Mouse (Mus musculus) heart, adult 2 months (tissue): ENCODE data around the gene Lmbrd1. TPM values are rescaled to one million over a fixed set of nuclear protein-coding genes. Genes with fewer than 3 reads are reported as not detected.

ENCODE experiments used
- DNase-seq, 2 experiments: peaks; one replicate each; pipeline ENCODE4 v3.0.0; 2021
- H3K27ac ChIP-seq: fragments of 200-600 bp; 2 replicates; pipeline ENCODE4 v1.8.1; 2022
- H3K27me3 ChIP-seq: fragments of 200-500 bp; 2 replicates; pipeline ENCODE4 v1.6.1; 2012; ENCODE audit warnings: mild to moderate bottlenecking, low read length, inconsistent platforms, mixed read lengths; ENCODE audit not compliant: control insufficient read depth, insufficient read depth
- H3K36me3 ChIP-seq: fragments of 200-500 bp; 2 replicates; pipeline ENCODE4 v1.6.1; 2012; ENCODE audit warnings: low read length, inconsistent platforms; ENCODE audit not compliant: control insufficient read depth, insufficient read depth
- H3K4me1 ChIP-seq: fragments of 200-500 bp; 2 replicates; pipeline ENCODE4 v1.6.1; 2011; ENCODE audit warnings: low read length; ENCODE audit not compliant: control insufficient read depth, insufficient read depth
- H3K4me3 ChIP-seq: fragments of 200-600 bp; 2 replicates; pipeline ENCODE4 v1.8.1; 2022
- H3K79me2 ChIP-seq: fragments of 200-500 bp; replicated peaks from 2 replicates; pipeline ENCODE4 v1.6.1; 2012; ENCODE audit warnings: mild to moderate bottlenecking, inconsistent platforms, low read length, moderate library complexity, mixed read lengths; ENCODE audit not compliant: control insufficient read depth, insufficient read depth
- H3K9ac ChIP-seq: fragments of 200-500 bp; 2 replicates; pipeline ENCODE4 v1.6.1; 2012; ENCODE audit warnings: low read depth, mild to moderate bottlenecking, control low read depth, inconsistent platforms, low read length, mixed read lengths
- CTCF ChIP-seq: fragments of 200-600 bp; IDR thresholded peaks from 2 replicates; pipeline ENCODE4 v1.8.1; 2022; ENCODE audit warnings: antibody characterized with exemption, mild to moderate bottlenecking, moderate library complexity
- EP300 ChIP-seq: fragments of 200-500 bp; IDR thresholded peaks from 2 replicates; pipeline ENCODE4 v1.6.1; 2011; ENCODE audit warnings: low read depth, low read length, control low read depth; ENCODE audit not compliant: insufficient read depth
- POLR2A ChIP-seq: fragments of 200-500 bp; IDR thresholded peaks from 2 replicates; pipeline ENCODE4 v1.6.1; 2011; ENCODE audit warnings: mild to moderate bottlenecking, low read depth, low read length, control low read depth; ENCODE audit not compliant: insufficient read depth
- whole genome bisulfite sequencing: fragments of 180-500 bp; shearing (Covaris S2); methylation state at CpG from one replicate; pipeline ENCODE4 v1.1.7; 2018; 5-methylcytosine and 5-hydroxymethylcytosine counted together
- intact Hi-C: fragments of 180-260 bp; cut with DNase I; formaldehyde crosslinking; loops from one replicate; pipeline ENCODE4 v1.15.1; 2025
- polyA plus RNA-seq: library from polyadenylated mRNA; depleted of rRNA; stranded (reverse); fragments of >200 nt; gene quantifications from 2 replicates; pipeline ENCODE4 v1.2.3, GENCODE M21; 2012
- total RNA-seq, 2 experiments: library from RNA; stranded (reverse); gene quantifications; 2 replicates each; pipeline ENCODE4 v1.2.3; 2021

The Lmbrd1 gene
- total and polyA plus RNA-seq, 3 experiments, result 26.0 to 49.0 (median 39.7) TPM

DNA sequence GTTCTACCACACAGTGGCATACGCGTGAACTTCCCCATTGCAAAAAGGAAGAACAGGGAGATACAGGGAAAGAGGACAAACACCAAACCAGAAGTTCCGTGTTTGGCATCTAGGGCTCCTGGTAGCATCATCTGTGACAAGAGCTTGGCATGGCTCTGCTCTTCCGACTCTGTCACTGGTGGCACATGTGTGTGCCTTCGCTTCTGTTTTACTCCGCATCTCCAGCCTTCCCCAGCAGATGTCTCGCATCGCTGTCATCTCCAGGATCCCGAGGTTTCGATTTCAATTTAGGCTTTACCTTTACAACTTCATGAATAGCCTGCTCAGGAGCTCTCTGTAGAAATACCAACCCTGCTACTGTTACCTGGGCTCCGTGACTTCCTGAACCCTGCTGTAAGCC, 51.4 kb downstream of the Lmbrd1 start:
- Histone ChIP-seq H3K4me1 (no peaks in the 10 kb centered on the region), H3K79me2 (no peaks in the 10 kb centered on the region), H3K27me3 (no peaks in the 10 kb centered on the region), H3K27ac (no peak overlapping the region), H3K4me3 (no peak overlapping the region), H3K9ac (no peak overlapping the region), H3K36me3 (no peaks in the 10 kb centered on the region; the same call in 1 of the 2 replicates)
- no peak for DNase-seq
- WGBS, result 94% methylated on average over 11 of the region's 11 CpGs
- no peak for TF ChIP-seq POLR2A
- TF ChIP-seq EP300, result no peak
- no peak for TF ChIP-seq CTCF
- intact Hi-C loops, result no loop called here

DNA sequence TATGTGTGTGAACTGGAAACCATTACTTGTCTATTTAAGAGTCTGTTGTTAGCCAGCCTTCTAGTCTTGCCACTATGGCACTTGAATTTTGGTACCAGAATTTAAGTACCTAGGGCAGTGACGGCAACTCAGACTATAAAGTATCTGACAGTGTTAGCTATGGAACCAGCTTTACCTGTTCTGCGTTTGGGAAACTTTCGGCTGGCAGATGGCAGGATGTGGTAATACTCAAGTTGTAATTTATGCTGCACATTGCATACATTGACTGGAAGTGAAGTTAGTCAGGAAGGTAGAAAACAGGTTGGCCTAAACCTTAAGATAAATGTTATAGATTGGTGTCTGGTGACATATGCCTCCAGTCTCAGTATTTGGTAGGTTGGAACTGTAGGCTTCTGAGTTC, 53.9 kb downstream of the Lmbrd1 start:
- H3K79me2 ChIP-seq, result no peaks in the 10 kb centered on the region
- H3K36me3 ChIP-seq, result no peaks in the 10 kb centered on the region; the same call in 1 of the 2 replicates
- H3K4me1 ChIP-seq, result no peaks in the 10 kb centered on the region
- no peak for DNase-seq
- H3K4me3 ChIP-seq, result no peak overlapping the region
- H3K9ac ChIP-seq, result no peak overlapping the region
- WGBS, result 98% methylated on average over 3 of the region's 3 CpGs
- intact Hi-C loops, result no loop called here
- TF ChIP-seq POLR2A (no peak), EP300 (no peak), CTCF (no peak)
- H3K27ac ChIP-seq, result no peak overlapping the region
- no peaks in the 10 kb centered on the region for H3K27me3 ChIP-seq

DNA sequence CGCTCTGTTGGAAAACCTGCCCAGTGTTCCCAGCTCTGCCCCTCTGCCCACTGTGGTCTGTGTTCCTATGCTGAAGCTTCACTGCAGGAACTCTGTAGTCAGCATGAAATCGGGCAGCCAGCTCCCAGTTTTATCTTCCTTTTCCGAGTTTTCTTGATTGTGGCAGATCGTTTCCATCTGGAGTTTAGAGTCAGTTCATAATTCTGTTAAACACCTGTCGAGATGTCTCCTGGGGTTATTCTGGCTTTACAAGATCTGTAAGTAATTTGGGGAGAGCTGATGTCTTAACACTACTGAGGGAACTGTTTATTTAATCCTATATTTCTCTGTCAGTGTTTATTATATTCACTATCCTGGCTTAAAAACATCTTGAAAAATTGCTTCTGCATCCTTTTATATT, 56.4 kb downstream of the Lmbrd1 start:
- intact Hi-C loops, result no loop called here

DNA sequence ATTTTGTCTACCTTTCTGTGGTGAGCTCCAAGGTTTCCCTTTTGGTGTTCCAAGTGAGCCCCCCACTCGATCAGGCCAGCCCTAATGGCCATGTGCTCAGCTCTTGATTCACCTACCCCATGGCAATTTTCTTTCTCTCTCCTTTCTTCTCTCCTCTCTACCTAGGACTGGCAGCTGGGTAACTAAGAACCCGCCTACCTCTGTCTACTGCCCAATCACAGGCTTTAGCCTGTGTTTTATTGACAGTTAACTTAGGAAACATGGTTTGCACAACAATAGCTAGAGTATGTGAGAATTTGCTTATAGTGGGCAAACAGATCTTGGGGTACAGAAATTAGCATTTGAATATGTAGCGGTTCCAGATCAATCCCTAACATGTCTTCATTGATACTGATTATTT, 62.5 kb downstream of the Lmbrd1 start:
- WGBS, result 91% methylated on average over 3 of the region's 3 CpGs
- TF ChIP-seq POLR2A, result no peak
- no peak for TF ChIP-seq EP300
- no peak for TF ChIP-seq CTCF

More for the DNA sequence above, 56.4 kb downstream of the Lmbrd1 start:
- H3K27ac ChIP-seq, result no peak overlapping the region
- no peaks in the 10 kb centered on the region for H3K27me3 ChIP-seq
- no peak for TF ChIP-seq POLR2A
- no peaks in the 10 kb centered on the region; the same call in 1 of the 2 replicates for H3K36me3 ChIP-seq
- DNase-seq, result no peak
- no peaks in the 10 kb centered on the region for H3K4me1 ChIP-seq
- H3K4me3 ChIP-seq, result no peak overlapping the region
- no peak overlapping the region for H3K9ac ChIP-seq
- H3K79me2 ChIP-seq, result no peaks in the 10 kb centered on the region
- WGBS, result 62% methylated on average over 5 of the region's 5 CpGs

DNA sequence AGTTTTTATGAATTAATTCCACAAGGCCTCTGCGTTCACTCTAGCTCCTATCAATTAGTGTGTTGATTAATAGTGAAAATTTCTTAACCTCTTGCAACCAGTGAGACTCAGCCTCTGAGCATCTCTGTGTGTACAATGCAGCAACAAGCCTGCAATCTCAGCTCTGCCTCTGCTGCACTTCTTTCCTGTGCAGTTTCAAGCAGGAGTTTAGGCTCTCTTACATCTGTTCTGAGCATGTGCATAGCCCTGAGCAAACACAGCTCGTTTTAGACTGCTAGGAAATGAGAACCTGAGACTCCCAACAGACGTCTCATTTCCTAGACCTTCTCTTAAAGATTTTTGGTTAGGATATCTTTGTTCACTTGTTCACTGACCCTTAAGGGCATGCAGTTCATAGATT, 63.1 kb downstream of the Lmbrd1 start:
- Histone ChIP-seq H3K27me3 (no peaks in the 10 kb centered on the region), H3K4me1 (no peaks in the 10 kb centered on the region), H3K79me2 (no peaks in the 10 kb centered on the region), H3K4me3 (no peak overlapping the region), H3K27ac (no peak overlapping the region), H3K36me3 (no peaks in the 10 kb centered on the region), H3K9ac (no peak overlapping the region)
- WGBS, result 58% methylated on average over 3 of the region's 3 CpGs
- no peak for TF ChIP-seq POLR2A
- no peak for TF ChIP-seq EP300
- TF ChIP-seq CTCF, result no peak
- no peak for DNase-seq
- intact Hi-C loops, result no loop called here

More for the DNA sequence above, 62.5 kb downstream of the Lmbrd1 start:
- Histone ChIP-seq H3K79me2 (no peaks in the 10 kb centered on the region), H3K27me3 (no peaks in the 10 kb centered on the region), H3K4me3 (no peak overlapping the region), H3K27ac (no peak overlapping the region), H3K4me1 (no peaks in the 10 kb centered on the region), H3K9ac (no peak overlapping the region), H3K36me3 (no peaks in the 10 kb centered on the region)
- intact Hi-C loops, result no loop called here
- DNase-seq, result no peak

DNA sequence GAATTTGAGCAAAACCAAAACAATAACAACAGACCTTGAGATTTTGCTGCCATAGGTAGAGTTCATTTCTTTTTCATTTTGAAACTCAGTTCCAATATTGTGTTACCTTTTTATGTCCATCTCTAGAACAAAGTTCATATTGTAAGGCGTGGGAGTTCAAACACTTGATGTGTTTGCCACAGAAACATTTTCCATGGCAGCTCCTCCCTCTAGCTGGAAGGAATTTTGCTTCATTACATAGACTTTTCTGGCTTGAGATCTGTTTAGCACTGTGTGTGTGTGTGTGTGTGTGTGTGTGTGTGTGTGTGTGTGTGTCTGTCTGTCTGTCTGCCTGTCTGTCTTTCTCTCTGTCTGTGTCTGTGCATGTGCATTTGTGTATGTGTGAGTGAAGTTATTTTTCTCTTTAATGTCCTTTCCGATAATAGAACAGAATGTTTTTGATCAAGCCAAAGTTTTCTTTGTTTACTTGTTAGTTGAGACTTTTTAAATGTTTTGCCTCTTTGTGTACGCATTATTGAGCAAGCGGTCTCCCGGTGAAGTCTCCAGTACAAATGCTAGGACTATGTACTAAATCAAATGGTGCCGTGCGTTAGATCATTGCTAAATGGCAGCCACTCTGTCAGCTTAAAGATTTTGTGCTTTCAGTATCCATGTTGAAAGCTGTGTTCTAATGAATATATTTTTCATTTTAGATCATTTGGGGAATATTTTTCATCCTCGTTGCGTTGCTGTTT, 64.9 kb downstream of the Lmbrd1 start:
- intact Hi-C loops, result no loop called here
- WGBS, result 96% methylated on average over 9 of the region's 9 CpGs
- no peak for DNase-seq

More for the DNA sequence above, 64.9 kb downstream of the Lmbrd1 start:
- Histone ChIP-seq H3K9ac (no peak overlapping the region), H3K79me2 (no peaks in the 10 kb centered on the region), H3K4me1 (no peaks in the 10 kb centered on the region), H3K27me3 (no peaks in the 10 kb centered on the region), H3K4me3 (no peak overlapping the region), H3K27ac (no peak overlapping the region), H3K36me3 (no peaks in the 10 kb centered on the region; the same call in 1 of the 2 replicates)
- TF ChIP-seq EP300 (no peak), CTCF (no peak), POLR2A (no peak)
